Mouse (Mus musculus) bone marrow, adult 2 months (tissue): ENCODE results near the gene Adgrv1.

Experiments used
- CTCF ChIP-seq: fragments of 200-500 bp; IDR thresholded peaks from 2 replicates; pipeline ENCODE4 v1.5.1; 2011; ENCODE audit warnings: low read length, control low read depth; ENCODE audit not compliant: control insufficient read depth, insufficient read depth
- POLR2A ChIP-seq: fragments of 200-500 bp; IDR thresholded peaks from 2 replicates; pipeline ENCODE4 v1.6.1; 2011; ENCODE audit warnings: low read depth, mild to moderate bottlenecking, control low read depth, low read length, borderline replicate concordance; ENCODE audit not compliant: control insufficient read depth

DNA sequence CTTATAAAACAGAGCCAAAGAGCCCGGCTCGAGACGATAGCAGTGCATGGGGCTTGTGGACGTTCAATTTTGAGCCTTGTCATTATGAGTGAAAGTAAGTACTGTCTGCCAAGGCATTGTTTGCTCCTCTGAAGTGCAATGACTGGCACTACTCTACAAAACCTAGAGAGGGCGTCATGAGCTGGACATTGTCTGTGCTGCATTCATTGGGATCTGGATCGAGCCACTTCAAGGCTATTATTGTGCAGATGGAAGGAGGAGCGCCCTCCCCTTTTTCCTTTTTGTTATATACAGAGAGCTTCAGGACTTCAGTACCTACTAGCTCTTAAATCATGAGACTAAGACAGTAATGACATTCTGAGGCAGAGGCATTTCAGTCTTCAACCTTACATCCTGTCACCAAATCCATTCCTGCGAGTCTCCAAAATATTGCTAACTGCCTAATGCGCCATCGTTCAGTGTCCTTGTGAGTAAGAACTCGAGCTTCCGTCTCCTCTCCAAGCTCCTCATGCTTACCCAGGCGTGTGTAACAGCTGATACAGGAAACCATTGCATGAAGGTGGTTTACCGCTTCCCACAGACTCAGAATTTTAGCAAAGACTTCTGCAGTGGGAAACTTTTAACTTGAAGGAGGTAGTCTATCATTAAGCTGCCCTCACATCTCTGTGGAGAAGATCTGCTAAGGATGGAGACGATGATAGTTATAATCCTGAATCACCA, 285.5 kb downstream of the Adgrv1 start:
- no peak for TF ChIP-seq CTCF
- no peak for TF ChIP-seq POLR2A
